Mouse (Mus musculus) gastrocnemius, postnatal 10 days (tissue): ENCODE results near the gene Olfr1489. TPM values are rescaled to one million over a fixed set of nuclear protein-coding genes. Genes with fewer than 3 reads are reported as not detected.
"Not testable (repeated sequence)": the region's sequence is repeated elsewhere in the genome, so short reads cannot be mapped to it uniquely, and the experiment has no call there.

ENCODE experiments used
- DNase-seq: peaks from one replicate; pipeline ENCODE4 v3.0.0; 2021; ENCODE audit warnings: mixed read lengths
- long read RNA-seq, 2 experiments: library from polyadenylated mRNA; stranded (forward); transcript quantifications; one replicate each; pipeline ENCODE4 v2.0.0; 2021
- microRNA-seq, 2 experiments: library from miRNA; unstranded; fragments of <30 nt; microRNA quantifications; one replicate each; pipeline ENCODE4 v1.2.0; 2021
- total RNA-seq, 2 experiments: library from RNA; stranded (reverse); gene quantifications; 2 replicates each; pipeline ENCODE4 v1.2.3; 2021

Olfr1489 gene
- not detected for total RNA-seq
- long read RNA-seq, experiment 1 = 0 reads
- long read RNA-seq, experiment 2 = 0 reads

- no peak for DNase-seq
These were observed at the start of gene Olfr1489 for GRCm38 (mm10) chr19:13631321-13631720. Gene Olfr1489, plus strand, starts transcription at chr19:13631621.

DNA sequence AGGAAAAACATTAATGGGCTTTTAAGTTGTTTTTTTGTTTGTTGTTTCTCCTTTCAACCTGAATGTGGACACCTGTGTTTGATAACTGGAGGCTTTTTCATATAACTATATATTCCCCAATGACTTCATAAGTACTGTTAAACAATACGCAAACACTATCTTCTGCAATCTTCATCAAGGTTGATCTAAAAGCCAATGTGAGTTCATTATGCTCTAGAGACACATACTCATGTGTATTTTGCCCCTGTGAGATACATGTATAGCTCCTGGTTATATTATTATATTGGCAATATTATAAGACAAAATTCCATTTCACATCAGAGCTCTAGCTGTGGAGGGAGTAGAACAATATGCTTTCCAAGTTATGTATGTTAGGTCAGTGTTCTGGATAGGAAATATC is 48.2 kb upstream of the Olfr1489 start, which contains the start of gene Olfr1484:
TSS of gene Olfr1484 (plus strand) at position 301 of the 400 bp plus-strand sequence.
- DNase-seq = no peak

DNA sequence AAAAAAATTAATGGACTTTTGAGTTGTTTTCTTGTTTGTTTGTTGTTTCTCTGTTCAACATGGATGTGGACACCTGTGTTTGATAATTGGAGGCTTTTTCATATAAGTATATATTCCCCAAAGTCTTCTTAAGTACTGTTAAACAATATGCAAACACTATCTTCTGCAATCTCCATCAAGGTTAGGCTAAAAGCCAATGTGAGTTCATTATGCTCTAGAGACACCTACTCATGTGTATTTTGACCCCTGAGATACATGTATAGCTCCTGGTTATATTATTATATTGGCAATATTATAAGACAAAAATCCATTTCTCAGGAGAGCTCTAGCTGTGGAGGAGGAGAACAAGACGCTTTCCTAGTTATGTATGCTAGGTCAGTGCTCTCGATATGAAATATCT is 14.3 kb upstream of the Olfr1489 start, which contains the start of gene Olfr1487:
TSS of gene Olfr1487 (plus strand) at position 301 of the 400 bp plus-strand sequence.
- DNase-seq = not testable (repeated sequence)

DNA sequence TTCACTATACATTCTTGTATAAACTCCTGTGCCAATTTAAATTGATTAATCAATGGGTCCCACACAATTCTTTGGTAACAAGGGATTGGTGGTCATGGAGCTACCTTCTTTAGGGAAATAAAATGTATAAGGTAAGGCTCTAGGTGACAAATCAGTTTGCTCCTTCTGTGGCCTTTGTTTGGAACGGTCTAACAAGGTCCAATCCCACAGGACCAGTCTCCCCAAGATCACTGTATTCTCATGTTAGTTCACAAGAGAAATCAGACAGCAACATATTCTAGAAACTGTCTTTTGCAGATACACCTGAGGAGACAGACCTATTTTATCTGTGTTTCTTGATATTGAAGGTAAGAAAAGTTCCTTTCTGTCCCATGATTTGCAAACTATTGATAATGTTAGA is 19.4 kb downstream of the Olfr1489 start, which contains the start of gene Olfr1490:
TSS of gene Olfr1490 (plus strand) at position 301 of the 400 bp plus-strand sequence.
- no peak for DNase-seq

Small RNAs within 50 kb of the gene (microRNA-seq; reads per million reads assigned to microRNA genes)
- 0 reads per million in 2 experiments for gene Gm22323
- gene Gm23931 = 0 reads per million in 2 experiments

Other genes starting within 250 kb of the Olfr1489 start
- gene Olfr1469, start 223.8 kb upstream of the Olfr1489 start, total RNA-seq = not detected
- not detected for gene Olfr1471, start 188.2 kb upstream of the Olfr1489 start, total RNA-seq
- not detected for gene Olfr1472, start 175.5 kb upstream of the Olfr1489 start, total RNA-seq
- gene Olfr1474, start 162.1 kb upstream of the Olfr1489 start, total RNA-seq = not detected
- not detected for gene Olfr1475, start 151.4 kb upstream of the Olfr1489 start, total RNA-seq
- gene Olfr1477, start 131.1 kb upstream of the Olfr1489 start, total RNA-seq = not detected
- not detected for gene Olfr1480, start 103.7 kb upstream of the Olfr1489 start, total RNA-seq
- not detected for gene Olfr1484, start 48.1 kb upstream of the Olfr1489 start, total RNA-seq
- not detected for gene Olfr1487, start 14.2 kb upstream of the Olfr1489 start, total RNA-seq
- not detected for gene Olfr1490, start 19.5 kb downstream of the Olfr1489 start, total RNA-seq
- gene Olfr1491, start 65.6 kb downstream of the Olfr1489 start, total RNA-seq = not detected
- not detected for gene Olfr1493-ps1, start 91.7 kb downstream of the Olfr1489 start, total RNA-seq
- gene Olfr1494, start 108.1 kb downstream of the Olfr1489 start, total RNA-seq = not detected
- not detected for gene Olfr1495, start 133.0 kb downstream of the Olfr1489 start, total RNA-seq
- gene Olfr1496, start 146.3 kb downstream of the Olfr1489 start, total RNA-seq = not detected
- gene Olfr1497, start 166.6 kb downstream of the Olfr1489 start, total RNA-seq = not detected
- gene Olfr1499, start 187.8 kb downstream of the Olfr1489 start, total RNA-seq = not detected
- gene Olfr1500, start 198.9 kb downstream of the Olfr1489 start, total RNA-seq = not detected
- gene Olfr1501, start 219.1 kb downstream of the Olfr1489 start, total RNA-seq = not detected
- not detected for gene Olfr1502, start 230.2 kb downstream of the Olfr1489 start, total RNA-seq